Mouse (Mus musculus) spleen, adult 12 weeks (tissue): ENCODE results near the gene Traf6.

Experiments used
- DNase-seq: peaks from one replicate; pipeline ENCODE4 v3.0.0; 2022; ENCODE audit warnings: low spot score

Traf6 gene

GRCm38 (mm10) chr2:101678236-101679021 is at the start of gene Traf6:
Gene Traf6 (plus strand): TSS chr2:101678429.
- DNase-seq: peak; percentile 71

GRCm38 (mm10) chr2:101638979-101639839 is 39.0 kb upstream of the Traf6 start:
- no peak for DNase-seq

- DNase-seq: no peak
Measured at GRCm38 (mm10) chr2:101639840-101640350, 38.3 kb upstream of the Traf6 start.

- DNase-seq: no peak
Measured at GRCm38 (mm10) chr2:101645841-101646240, 32.4 kb upstream of the Traf6 start.

GRCm38 (mm10) chr2:101648361-101648760 is 29.9 kb upstream of the Traf6 start:
- no peak for DNase-seq

- no peak for DNase-seq
Measured at GRCm38 (mm10) chr2:101649114-101649671, 29.0 kb upstream of the Traf6 start, which contains the start of the genes Rag1 and B230118H07Rik. Gene Rag1 (minus strand): TSS chr2:101649501. Gene B230118H07Rik (minus strand): TSS chr2:101649532.

GRCm38 (mm10) chr2:101650446-101650845 is 27.8 kb upstream of the Traf6 start:
- no peak for DNase-seq

- DNase-seq: no peak
Measured at GRCm38 (mm10) chr2:101652204-101652920, 25.9 kb upstream of the Traf6 start.

GRCm38 (mm10) chr2:101652921-101653597 is 25.2 kb upstream of the Traf6 start:
- DNase-seq: peak; percentile 26

- DNase-seq: no peak
Measured at GRCm38 (mm10) chr2:101660536-101660935, 17.7 kb upstream of the Traf6 start.

- peak; percentile 20 for DNase-seq
Measured at GRCm38 (mm10) chr2:101665058-101665702, 13.0 kb upstream of the Traf6 start.

GRCm38 (mm10) chr2:101665703-101666092 is 12.5 kb upstream of the Traf6 start:
- DNase-seq: no peak

GRCm38 (mm10) chr2:101668751-101669150 is 9.5 kb upstream of the Traf6 start:
- DNase-seq: no peak

- DNase-seq: no peak
Measured at GRCm38 (mm10) chr2:101673547-101673946, 4.7 kb upstream of the Traf6 start.

GRCm38 (mm10) chr2:101679164-101679784 is 1.0 kb downstream of the Traf6 start:
- DNase-seq: peak; percentile 9

GRCm38 (mm10) chr2:101684421-101684820 is 6.2 kb downstream of the Traf6 start:
- DNase-seq: no peak

GRCm38 (mm10) chr2:101688011-101688410 is 9.8 kb downstream of the Traf6 start:
- no peak for DNase-seq

GRCm38 (mm10) chr2:101690252-101690827 is 12.1 kb downstream of the Traf6 start:
- no peak for DNase-seq

- no peak for DNase-seq
Measured at GRCm38 (mm10) chr2:101693043-101693442, 14.8 kb downstream of the Traf6 start.
